Mouse (Mus musculus) brain, embryonic 14.5 days (tissue): ENCODE results near the gene Prex1.

Experiments
- CTCF ChIP-seq: fragments of 200-500 bp; IDR thresholded peaks from 2 replicates; pipeline ENCODE4 v1.5.1; 2012; ENCODE audit warnings: inconsistent platforms, mild to moderate bottlenecking, moderate library complexity, borderline replicate concordance; ENCODE audit not compliant: insufficient read depth, insufficient read length; ENCODE audit errors: extremely low read depth
- POLR2A ChIP-seq: fragments of 200-500 bp; IDR thresholded peaks from 2 replicates; pipeline ENCODE4 v1.6.1; 2012; ENCODE audit warnings: mild to moderate bottlenecking, inconsistent platforms, borderline replicate concordance; ENCODE audit not compliant: poor library complexity, insufficient read depth, insufficient read length, severe bottlenecking; ENCODE audit errors: extremely low read depth

DNA sequence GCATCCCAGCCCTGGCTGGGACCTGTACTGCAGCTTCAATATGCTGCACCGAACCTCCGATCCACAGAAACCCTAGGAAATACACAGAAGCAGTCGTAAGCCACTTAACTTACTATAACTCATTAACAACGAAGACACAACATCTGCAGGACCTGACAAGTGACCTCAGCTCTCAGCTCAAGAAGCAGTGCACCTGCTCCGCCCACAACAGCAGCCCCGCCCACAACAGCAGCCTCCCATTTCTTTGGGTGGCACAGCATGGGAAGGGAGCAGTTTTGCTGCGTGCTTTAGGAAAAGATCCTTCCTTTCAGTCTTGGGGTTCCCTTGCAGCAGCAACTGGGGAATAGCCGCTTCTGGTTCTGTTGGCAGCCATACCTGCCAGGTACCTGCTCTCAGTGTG, 13.5 kb downstream of the Prex1 start:
- no peak for TF ChIP-seq POLR2A
- no peak for TF ChIP-seq CTCF
